Mouse (Mus musculus): ENCODE measurements around the gene Gtpbp1. TPM values are rescaled to one million over a fixed set of nuclear protein-coding genes. Genes with fewer than 3 reads are reported as not detected.

The Gtpbp1 gene
- polyA plus RNA-seq, 1 experiment from 2014 or later, result 44.0 TPM

GRCm38 (mm10) chr15:79687175-79687574 is 3.5 kb upstream of the Gtpbp1 start:
- Histone ChIP-seq H3K4me2 (peak overlapping the region; percentile 82), H3K9me3 (replicated peaks) (no peaks in the 10 kb centered on the region), H3K36me3 (no peaks in the 10 kb centered on the region), H3K27me3 (replicated peaks) (no peaks in the 10 kb centered on the region), H3K4me3 (replicated peaks) (peak overlapping the region; percentile 75), H3K9ac (replicated peaks) (peak overlapping the region; percentile 78), H3K27ac (replicated peaks) (peak overlapping the region; percentile 94), H3K4me1 (peaks cover 68% of the 10 kb centered on the region)
- ATAC-seq (ENCODE audit: low FRiP score), result no peak
- WGBS, result 0% methylated on average over 30 of the region's 33 CpGs

- Histone ChIP-seq H3K9ac (replicated peaks) (peak within 1 kb of the TSS; percentile 78), H3K4me1 (peaks cover 68% of the 10 kb centered on the region), H3K27me3 (replicated peaks) (no peaks in the 10 kb centered on the region), H3K27ac (replicated peaks) (peak within 1 kb of the TSS; percentile 94), H3K9me3 (replicated peaks) (no peaks in the 10 kb centered on the region), H3K4me2 (peak within 1 kb of the TSS; percentile 82), H3K36me3 (no peaks in the 10 kb centered on the region), H3K4me3 (replicated peaks) (peak within 1 kb of the TSS; percentile 75)
- under 1% methylated on average over 72 of the region's 72 CpGs for WGBS
- peak; percentile 62 for ATAC-seq (ENCODE audit: low FRiP score)
Measured at GRCm38 (mm10) chr15:79687646-79688267, 2.9 kb upstream of the Gtpbp1 start, which contains the start of gene Josd1. Gene Josd1, minus strand, starts transcription at chr15:79687919.

GRCm38 (mm10) chr15:79688268-79688956 is 2.2 kb upstream of the Gtpbp1 start:
- H3K4me3 ChIP-seq (replicated peaks), result peak overlapping the region; percentile 75
- H3K36me3 ChIP-seq, result no peaks in the 10 kb centered on the region
- H3K4me2 ChIP-seq, result peak overlapping the region; percentile 82
- 5% methylated on average over 8 of the region's 8 CpGs for WGBS
- peak overlapping the region; percentile 78 for H3K9ac ChIP-seq (replicated peaks)
- peak overlapping the region; percentile 94 for H3K27ac ChIP-seq (replicated peaks)
- H3K4me1 ChIP-seq, result peaks cover 68% of the 10 kb centered on the region
- H3K9me3 ChIP-seq (replicated peaks), result no peaks in the 10 kb centered on the region
- H3K27me3 ChIP-seq (replicated peaks), result no peaks in the 10 kb centered on the region
- ATAC-seq (ENCODE audit: low FRiP score), result no peak

DNA sequence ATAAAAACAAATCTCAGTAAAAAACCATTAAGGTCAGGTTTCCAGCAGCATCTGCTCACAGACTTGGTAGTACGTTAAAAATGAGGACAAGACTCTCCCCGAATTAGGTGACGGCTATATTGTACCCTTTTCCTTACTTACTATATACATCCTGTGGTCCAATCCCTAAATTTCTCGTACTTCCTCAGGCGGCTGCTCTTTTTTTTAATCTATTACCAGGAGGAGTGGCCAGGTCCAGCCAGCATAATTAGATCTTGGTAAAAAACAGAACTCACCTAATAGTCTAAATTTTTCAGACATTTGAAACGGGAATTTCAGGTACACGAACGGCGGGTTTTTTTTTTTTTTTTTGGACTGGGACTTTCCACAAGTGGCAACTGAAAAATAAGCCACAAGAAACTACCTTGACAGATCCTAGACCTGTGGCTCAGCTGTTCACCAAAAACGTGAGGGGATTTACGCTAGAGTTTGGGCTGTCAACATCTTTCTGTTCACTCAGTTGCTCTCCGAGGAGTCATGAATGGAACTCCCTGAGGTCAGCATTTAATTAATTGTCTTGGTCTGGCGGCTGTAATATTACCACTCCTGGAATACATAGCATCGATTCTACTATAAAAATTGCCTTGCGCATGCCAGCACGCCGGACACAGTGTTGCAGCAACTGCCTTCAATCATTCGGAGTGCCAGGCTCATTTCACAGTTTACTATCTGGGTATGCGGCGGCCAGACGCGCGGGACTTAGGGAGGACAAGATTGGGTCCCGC is 801 bp upstream of the Gtpbp1 start:
- 17% methylated on average over 24 of the region's 24 CpGs for WGBS
- Histone ChIP-seq H3K36me3 (0 out of 2 replicates have a peak, but pooled peaks cover 3% of the 10 kb centered on the region), H3K4me2 (peak overlapping the region; percentile 77), H3K9me3 (replicated peaks) (no peaks in the 10 kb centered on the region), H3K27me3 (replicated peaks) (no peaks in the 10 kb centered on the region), H3K27ac (replicated peaks) (peak overlapping the region; percentile 86), H3K4me1 (peaks cover 62% of the 10 kb centered on the region), H3K9ac (replicated peaks) (peak overlapping the region; percentile 48; the same call in 1 of the 2 replicates), H3K4me3 (replicated peaks) (peak overlapping the region; percentile 75)
- no peak for ATAC-seq (ENCODE audit: low FRiP score)

- peak overlapping the region; percentile 73 for H3K4me2 ChIP-seq
- H3K4me1 ChIP-seq, result peaks cover 50% of the 10 kb centered on the region
- H3K27me3 ChIP-seq (replicated peaks), result no peaks in the 10 kb centered on the region
- H3K9me3 ChIP-seq (replicated peaks), result no peaks in the 10 kb centered on the region
- 0% methylated on average over 36 of the region's 53 CpGs for WGBS
- peak overlapping the region; percentile 75 for H3K4me3 ChIP-seq (replicated peaks)
- peak overlapping the region; percentile 75 for H3K9ac ChIP-seq (replicated peaks)
- peaks cover 6% of the 10 kb centered on the region; the same call in 1 of the 2 replicates for H3K36me3 ChIP-seq
- peak; percentile 18 for ATAC-seq (ENCODE audit: low FRiP score)
- peak overlapping the region; percentile 86 for H3K27ac ChIP-seq (replicated peaks)
Measured at GRCm38 (mm10) chr15:79691023-79691508, 421 bp downstream of the Gtpbp1 start.

DNA sequence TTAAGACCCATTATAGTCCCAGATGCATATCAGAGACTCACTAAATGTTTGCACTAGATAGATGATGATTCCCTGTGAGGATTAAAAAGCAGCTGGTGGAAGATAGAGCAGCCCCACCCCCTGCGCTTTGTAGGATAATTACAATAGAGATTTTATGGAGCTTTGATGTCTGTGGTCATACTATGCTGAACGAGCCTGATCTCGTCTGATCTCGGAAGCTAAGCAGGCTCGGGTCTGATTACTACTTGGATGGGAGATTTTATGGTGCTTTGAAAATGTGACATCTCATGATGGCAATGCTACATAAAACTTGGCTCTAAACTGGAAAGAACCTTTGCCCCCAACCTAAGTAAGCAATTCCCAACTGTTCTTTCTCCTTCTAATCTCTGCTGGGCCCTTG is 1.7 kb downstream of the Gtpbp1 start:
- peaks cover 13% of the 10 kb centered on the region; the same call in 1 of the 2 replicates for H3K36me3 ChIP-seq
- H3K4me3 ChIP-seq (replicated peaks), result peak overlapping the region; percentile 75; the same call in 1 of the 2 replicates
- no peak for ATAC-seq (ENCODE audit: low FRiP score)
- no peak overlapping the region for H3K27ac ChIP-seq (replicated peaks)
- peaks cover 44% of the 10 kb centered on the region for H3K4me1 ChIP-seq
- H3K4me2 ChIP-seq, result peak overlapping the region; percentile 73
- no peaks in the 10 kb centered on the region for H3K27me3 ChIP-seq (replicated peaks)
- no peaks in the 10 kb centered on the region for H3K9me3 ChIP-seq (replicated peaks)
- 42% methylated on average over 5 of the region's 5 CpGs for WGBS
- H3K9ac ChIP-seq (replicated peaks), result no peak overlapping the region

DNA sequence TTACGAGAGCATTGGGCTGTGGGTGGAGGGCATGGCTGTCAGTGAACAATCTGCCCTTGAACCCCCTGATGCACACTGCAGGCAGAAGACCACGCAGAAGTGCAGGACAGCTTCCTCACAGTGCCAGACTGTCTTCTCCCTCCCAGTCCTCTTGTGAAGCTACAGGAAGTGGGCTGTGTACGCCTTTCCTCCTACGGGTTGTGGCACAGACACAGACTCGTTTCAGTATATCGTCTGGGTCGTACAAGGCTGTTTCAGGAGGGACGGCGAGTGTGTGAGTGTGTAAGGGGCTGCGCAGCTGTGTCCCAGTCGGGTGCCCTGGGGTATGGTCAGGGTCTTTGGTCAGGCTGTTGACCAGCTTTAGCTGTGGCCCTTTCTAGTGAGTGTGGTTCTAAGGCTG is 3.1 kb downstream of the Gtpbp1 start:
- no peak overlapping the region for H3K4me2 ChIP-seq
- H3K9ac ChIP-seq (replicated peaks), result no peak overlapping the region
- H3K4me3 ChIP-seq (replicated peaks), result no peak overlapping the region
- no peaks in the 10 kb centered on the region for H3K9me3 ChIP-seq (replicated peaks)
- peaks cover 13% of the 10 kb centered on the region; the same call in 1 of the 2 replicates for H3K36me3 ChIP-seq
- H3K4me1 ChIP-seq, result peaks cover 43% of the 10 kb centered on the region
- H3K27ac ChIP-seq (replicated peaks), result no peak overlapping the region
- no peak for ATAC-seq (ENCODE audit: low FRiP score)
- WGBS, result 83% methylated on average over 11 of the region's 11 CpGs
- H3K27me3 ChIP-seq (replicated peaks), result no peaks in the 10 kb centered on the region

- Histone ChIP-seq H3K9me3 (replicated peaks) (no peaks in the 10 kb centered on the region), H3K27ac (replicated peaks) (no peak overlapping the region), H3K4me1 (peaks cover 42% of the 10 kb centered on the region), H3K4me2 (no peak overlapping the region), H3K9ac (replicated peaks) (no peak overlapping the region), H3K36me3 (peaks cover 18% of the 10 kb centered on the region; the same call in 1 of the 2 replicates), H3K4me3 (replicated peaks) (no peak overlapping the region), H3K27me3 (replicated peaks) (no peaks in the 10 kb centered on the region)
- no peak for ATAC-seq (ENCODE audit: low FRiP score)
- 92% methylated on average over 4 of the region's 4 CpGs for WGBS
Measured at GRCm38 (mm10) chr15:79694512-79694911, 3.9 kb downstream of the Gtpbp1 start.

DNA sequence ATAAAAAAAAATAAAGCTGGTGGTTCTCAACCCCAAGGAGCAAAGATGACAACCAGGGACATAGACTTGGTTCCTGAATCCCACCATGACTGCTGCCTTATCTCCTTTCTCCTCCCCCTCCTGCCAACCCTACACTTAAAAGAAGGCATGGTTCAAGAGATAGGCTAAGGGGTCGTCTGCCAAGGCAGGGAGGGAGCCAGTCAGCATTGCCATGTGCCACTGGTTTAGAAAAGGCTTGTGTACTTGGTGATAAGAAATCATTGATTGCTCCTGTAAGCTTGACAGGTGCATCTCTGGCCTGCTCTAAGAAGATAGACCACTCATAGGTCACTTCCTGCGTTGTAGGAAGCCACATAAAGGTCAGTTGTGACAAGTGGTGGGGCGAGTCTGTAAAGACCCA is 4.9 kb downstream of the Gtpbp1 start:
- no peak overlapping the region for H3K4me3 ChIP-seq (replicated peaks)
- no peaks in the 10 kb centered on the region for H3K9me3 ChIP-seq (replicated peaks)
- no peaks in the 10 kb centered on the region for H3K27me3 ChIP-seq (replicated peaks)
- peaks cover 35% of the 10 kb centered on the region for H3K4me1 ChIP-seq
- no peak overlapping the region for H3K27ac ChIP-seq (replicated peaks)
- H3K9ac ChIP-seq (replicated peaks), result no peak overlapping the region
- 73% methylated on average over 3 of the region's 3 CpGs for WGBS
- no peak for ATAC-seq (ENCODE audit: low FRiP score)
- no peak overlapping the region for H3K4me2 ChIP-seq
- peaks cover 18% of the 10 kb centered on the region; the same call in 1 of the 2 replicates for H3K36me3 ChIP-seq

DNA sequence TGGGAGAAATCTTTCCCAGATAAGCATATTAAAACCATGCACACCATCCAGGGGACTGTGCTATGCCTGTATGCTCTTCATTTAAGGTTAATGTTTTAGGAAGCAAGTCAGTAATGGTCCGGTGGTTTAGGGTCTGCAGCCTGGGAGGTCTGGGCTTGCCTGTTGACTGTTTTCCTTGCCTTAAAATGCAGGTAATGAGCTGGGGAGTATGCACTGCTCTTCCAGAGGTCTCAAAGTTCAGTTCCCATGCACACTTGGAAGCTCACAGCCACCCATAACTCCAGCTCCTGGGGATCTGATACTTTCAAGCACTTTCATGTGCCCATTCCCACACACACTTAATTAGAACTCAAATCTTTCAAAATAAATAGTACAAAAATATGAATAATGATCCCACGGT is 5.9 kb downstream of the Gtpbp1 start:
- Histone ChIP-seq H3K4me3 (replicated peaks) (no peak overlapping the region), H3K27me3 (replicated peaks) (no peaks in the 10 kb centered on the region), H3K4me1 (peaks cover 33% of the 10 kb centered on the region), H3K4me2 (no peak overlapping the region), H3K9me3 (replicated peaks) (no peaks in the 10 kb centered on the region), H3K27ac (replicated peaks) (0 out of 2 replicates have a peak overlapping the region, but pooled peaks have one; percentile 48), H3K9ac (replicated peaks) (no peak overlapping the region), H3K36me3 (peaks cover 18% of the 10 kb centered on the region; the same call in 1 of the 2 replicates)
- 92% methylated on average over 2 of the region's 2 CpGs for WGBS
- no peak for ATAC-seq (ENCODE audit: low FRiP score)

- ATAC-seq (ENCODE audit: low FRiP score), result no peak
- peaks cover 18% of the 10 kb centered on the region; the same call in 1 of the 2 replicates for H3K36me3 ChIP-seq
Measured at GRCm38 (mm10) chr15:79697011-79697410, 6.4 kb downstream of the Gtpbp1 start.

More at GRCm38 (mm10) chr15:79697011-79697410, 6.4 kb downstream of the Gtpbp1 start:
- peaks cover 28% of the 10 kb centered on the region for H3K4me1 ChIP-seq
- no peak overlapping the region for H3K4me3 ChIP-seq (replicated peaks)
- H3K4me2 ChIP-seq, result no peak overlapping the region
- WGBS, result 55% methylated on average over 6 of the region's 6 CpGs
- peak overlapping the region; percentile 48; the same call in 1 of the 2 replicates for H3K27ac ChIP-seq (replicated peaks)
- H3K9me3 ChIP-seq (replicated peaks), result no peaks in the 10 kb centered on the region
- H3K27me3 ChIP-seq (replicated peaks), result no peaks in the 10 kb centered on the region
- no peak overlapping the region for H3K9ac ChIP-seq (replicated peaks)
